Mouse (Mus musculus) cerebellum, adult 2 months (tissue): ENCODE results near the gene Olfr824.
"Not testable (repeated sequence)": the region's sequence is repeated elsewhere in the genome, so short reads cannot be mapped to it uniquely, and the experiment has no call there.

Source experiments
- CTCF ChIP-seq: fragments of 200-500 bp; IDR thresholded peaks from 2 replicates; pipeline ENCODE4 v1.5.1; 2011; ENCODE audit warnings: low read depth, mild to moderate bottlenecking, control low read depth, low read length, moderate library complexity, borderline replicate concordance; ENCODE audit not compliant: insufficient read depth
- POLR2A ChIP-seq: fragments of 200-500 bp; IDR thresholded peaks from 2 replicates; pipeline ENCODE4 v1.6.1; 2011; ENCODE audit warnings: low read length, control low read depth, borderline replicate concordance; ENCODE audit not compliant: insufficient read depth

DNA sequence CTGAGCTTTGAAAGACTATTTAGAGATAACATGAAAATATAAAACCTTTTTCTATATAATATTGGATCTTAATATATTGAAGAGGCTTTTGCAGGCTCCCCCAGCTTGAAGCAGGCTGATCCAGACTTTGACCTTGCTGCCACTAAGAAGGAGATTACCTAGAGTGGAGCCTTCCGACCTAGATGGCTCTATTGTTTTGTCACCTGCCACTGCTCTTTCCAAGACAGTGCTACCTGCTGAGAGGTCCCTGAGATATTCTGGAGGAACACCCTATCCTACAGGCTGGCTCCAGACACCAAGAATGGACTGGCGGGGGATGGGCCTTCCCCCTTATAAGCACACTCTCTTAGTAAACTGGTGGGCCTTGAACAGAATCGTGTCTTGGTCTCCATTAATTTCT lies 13.8 kb downstream of the Olfr824 start:
- TF ChIP-seq CTCF, POLR2A: not testable (repeated sequence)
